In the genomic region with DNA sequence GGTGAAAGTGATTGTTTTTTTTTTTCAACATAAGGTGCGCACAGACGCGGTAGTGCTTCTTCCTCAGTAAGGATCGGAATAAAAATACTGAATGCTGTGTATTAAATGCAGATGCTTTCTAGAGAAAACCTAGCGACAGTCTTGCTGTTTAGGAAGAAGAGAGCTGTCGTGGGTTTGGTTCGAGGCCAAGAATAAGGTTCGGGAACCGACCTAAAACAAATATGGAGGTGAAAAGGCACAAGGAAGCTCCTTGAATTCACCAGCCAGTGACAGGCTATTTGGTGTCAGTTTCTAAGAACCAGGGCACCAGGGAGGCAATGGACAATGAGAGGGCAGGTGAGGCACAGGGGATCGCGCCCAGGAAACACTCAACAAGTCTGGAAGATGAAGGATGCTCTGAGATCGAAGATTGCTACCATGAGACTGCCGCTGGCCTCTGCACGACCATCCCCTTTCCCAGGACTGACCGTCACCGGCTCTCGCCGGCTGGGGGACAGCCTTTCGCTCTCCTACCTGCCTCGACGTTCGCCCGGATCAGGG, we compare ENCODE assay signal across 7 mouse cellular contexts. TPM values are rescaled to one million over a fixed set of nuclear protein-coding genes. Genes with fewer than 3 reads are reported as not detected.
DNase-seq lines count a peak whose midpoint lies in the region; ATAC-seq and TF ChIP-seq lines count a peak whose summit lies in the region.

No protein-coding gene starts in this region.

- no peaks in the 10 kb centered on the region for H3K36me3 ChIP-seq in hindbrain, embryonic 12.5 days
- H3K36me3 ChIP-seq in liver, postnatal 0 days (replicated peaks; ENCODE audit: insufficient read depth, low read length), result no peaks in the 10 kb centered on the region

- peak overlapping the region; percentile 50 for H3K4me3 ChIP-seq in lung, adult 2 months (replicated peaks; ENCODE audit: extremely low read depth, low read depth, low read length)
- peak overlapping the region; percentile 83 for H3K4me3 ChIP-seq in hindbrain, embryonic 12.5 days
- peak overlapping the region; percentile 55 for H3K4me3 ChIP-seq in liver, postnatal 0 days (ENCODE audit: low read depth, low read length)

- H3K4me2 ChIP-seq in hindbrain, embryonic 12.5 days (replicated peaks), result peak overlapping the region; percentile 66
- peak overlapping the region; percentile 69 for H3K4me2 ChIP-seq in liver, postnatal 0 days (ENCODE audit: low read depth, low read length)

- ATAC-seq in hindbrain, embryonic 12.5 days (ENCODE audit: low FRiP score), result peak; percentile 22; the same call in 1 of the 2 replicates
- ATAC-seq in liver, postnatal 0 days, result no peak
- no peak for ATAC-seq in frontal cortex, adult (ENCODE audit: low TSS enrichment)

- TF ChIP-seq CTCF in lung, adult 2 months (IDR thresholded peaks at IDR 0.05; ENCODE audit: insufficient read depth, low read length), result no peak
- TF ChIP-seq CTCF in liver, postnatal 0 days (IDR thresholded peaks at IDR 0.05; ENCODE audit: low read depth), result no peak

- H3K27me3 ChIP-seq in hindbrain, embryonic 12.5 days, result no peaks in the 10 kb centered on the region
- H3K27me3 ChIP-seq in liver, postnatal 0 days (ENCODE audit: insufficient read depth, low read length), result peaks cover 64% of the 10 kb centered on the region

- DNase-seq in lung, adult 2 months, result no peak
- DNase-seq in lung, postnatal 10 days, result no peak
- DNase-seq in cerebellum, postnatal 10 days, result peak; percentile 38 to 59
- DNase-seq in liver, postnatal 0 days, result no peak
- DNase-seq in urinary bladder, postnatal 4 days (ENCODE audit: low spot score in 2 of 2), result no peak

- H3K27ac ChIP-seq in hindbrain, embryonic 12.5 days, result peak overlapping the region; percentile 97
- H3K27ac ChIP-seq in liver, postnatal 0 days (ENCODE audit: low read depth), result no peak overlapping the region

- 8% methylated on average over 23 of the region's 23 CpGs for WGBS in lung, adult 2 months
- 7% methylated on average over 23 of the region's 23 CpGs for WGBS in hindbrain, embryonic 12.5 days
- 12% methylated on average over 23 of the region's 23 CpGs for WGBS in liver, postnatal 0 days (ENCODE audit: insufficient replicate concordance)

- no peak for TF ChIP-seq POLR2A in lung, adult 2 months (IDR thresholded peaks at IDR 0.05; ENCODE audit: borderline replicate concordance, extremely low read depth, low read depth, low read length)

- peak overlapping the region; percentile 96 for H3K9ac ChIP-seq in hindbrain, embryonic 12.5 days
- no peak overlapping the region; the same call in 1 of the 2 replicates for H3K9ac ChIP-seq in liver, postnatal 0 days (replicated peaks)

- peaks cover 6% of the 10 kb centered on the region for H3K4me1 ChIP-seq in lung, adult 2 months (ENCODE audit: control insufficient read depth, insufficient read depth, low read length)
- peaks cover 41% of the 10 kb centered on the region for H3K4me1 ChIP-seq in hindbrain, embryonic 12.5 days
- 0 out of 2 replicates have a peak, but pooled peaks cover 3% of the 10 kb centered on the region for H3K4me1 ChIP-seq in liver, postnatal 0 days (ENCODE audit: insufficient read depth)

- H3K9me3 ChIP-seq in hindbrain, embryonic 12.5 days (replicated peaks), result no peaks in the 10 kb centered on the region
- H3K9me3 ChIP-seq in liver, postnatal 0 days (ENCODE audit: low read length), result no peaks in the 10 kb centered on the region

- no peak for TF ChIP-seq EP300 in liver, postnatal 0 days (IDR thresholded peaks at IDR 0.05; ENCODE audit: low read depth)

RNA-seq across cellular contexts. Expression of gene Hdgfl3, which starts 1.1 kb away (rescaled TPM):
- 3.5 and 3.6 TPM in 2 replicates for polyA plus RNA-seq in lung, adult 2 months (2012; rRNA removed)
- polyA plus RNA-seq in hindbrain, embryonic 12.5 days (2016; fragmentation: Nextera tagmentation; extraction: Ambion mirVana), result 57.5 and 61.0 TPM in 2 replicates
- polyA plus RNA-seq in liver, postnatal 0 days (2015; fragmentation: Nextera tagmentation; extraction: Ambion mirVana), result 0.59 and 0.66 TPM in 2 replicates

RNA-seq across cellular contexts. Expression of gene Bnc1, which starts 59.0 kb away (rescaled TPM):
- 1.8 and 2.0 TPM in 2 replicates for polyA plus RNA-seq in lung, adult 2 months (2012; rRNA removed)
- 1.1 and 1.9 TPM in 2 replicates for polyA plus RNA-seq in hindbrain, embryonic 12.5 days (2016; fragmentation: Nextera tagmentation; extraction: Ambion mirVana)
- polyA plus RNA-seq in liver, postnatal 0 days (2015; fragmentation: Nextera tagmentation; extraction: Ambion mirVana), result 0.26 and 0.38 TPM in 2 replicates

Comparison
In these comparisons a context has a peak if more than half of its experiments do, and no peak if none do; other contexts are left out.
1. DNase-seq: peak in cerebellum, postnatal 10 days (2 of 2); none in lung, adult 2 months (single experiment), lung, postnatal 10 days (single experiment), liver, postnatal 0 days (single experiment) and urinary bladder, postnatal 4 days (0 of 2).
2. RNA of gene Hdgfl3, which starts 1.1 kb away (polyA plus RNA-seq): 57.5 to 61.0 TPM in hindbrain, embryonic 12.5 days; 3.5 to 3.6 TPM in lung, adult 2 months and 0.59 to 0.66 TPM in liver, postnatal 0 days; every median in the first group is over 10 times any median in the second.
3. Peak in every context shown above with its lines, with median percentiles within 50 percentile points of each other: H3K4me3 ChIP-seq.